Mouse (Mus musculus): ENCODE measurements around the gene Col4a3bp. TPM values are rescaled to one million over a fixed set of nuclear protein-coding genes. Genes with fewer than 3 reads are reported as not detected.

Gene Col4a3bp
- polyA plus RNA-seq, 1 experiment from 2014 or later = 10.0 TPM

DNA sequence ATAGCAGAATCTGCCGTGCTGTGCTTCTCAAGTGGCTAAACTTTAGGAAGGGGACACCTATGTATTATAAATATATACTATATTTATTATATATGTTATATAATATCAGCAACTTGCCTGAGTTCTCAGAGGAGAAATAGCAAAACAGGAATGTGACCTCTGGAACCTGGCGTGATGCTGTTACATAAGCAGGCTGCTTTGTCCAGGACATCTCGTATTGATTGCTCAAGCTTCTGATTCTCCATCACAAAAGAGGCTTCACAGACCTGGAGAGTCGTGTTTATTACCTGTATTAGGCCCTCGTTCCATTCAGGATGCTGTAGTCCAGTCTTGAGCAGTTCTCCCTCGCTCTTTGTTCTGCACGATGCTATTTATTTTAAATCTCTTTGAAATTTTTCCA is 131.4 kb downstream of the Col4a3bp start:
- no peak overlapping the region for H3K4me2 ChIP-seq (replicated peaks; ENCODE audit: low read depth, low read length)
- no peak for ATAC-seq
- H3K9ac ChIP-seq (replicated peaks; ENCODE audit: low read depth) = no peak overlapping the region
- no peak for DNase-seq (ENCODE audit: low spot score)
- no peaks in the 10 kb centered on the region for H3K27me3 ChIP-seq (replicated peaks; ENCODE audit: insufficient read depth, low read length)
- H3K36me3 ChIP-seq (ENCODE audit: insufficient read depth, low read length) = no peaks in the 10 kb centered on the region
- TF ChIP-seq CTCF (IDR thresholded peaks at IDR 0.05) (no peak), EP300 (IDR thresholded peaks at IDR 0.05) (no peak)
- peaks cover 14% of the 10 kb centered on the region; the same call in 1 of the 2 replicates for H3K4me1 ChIP-seq (ENCODE audit: insufficient read depth, low read depth, low read length)
- no peaks in the 10 kb centered on the region for H3K9me3 ChIP-seq (ENCODE audit: low read length)
- H3K4me3 ChIP-seq (ENCODE audit: low read depth, low read length) = no peak overlapping the region
- H3K27ac ChIP-seq (ENCODE audit: low read length) = no peak overlapping the region
- WGBS = 83% methylated on average over 7 of the region's 7 CpGs

DNA sequence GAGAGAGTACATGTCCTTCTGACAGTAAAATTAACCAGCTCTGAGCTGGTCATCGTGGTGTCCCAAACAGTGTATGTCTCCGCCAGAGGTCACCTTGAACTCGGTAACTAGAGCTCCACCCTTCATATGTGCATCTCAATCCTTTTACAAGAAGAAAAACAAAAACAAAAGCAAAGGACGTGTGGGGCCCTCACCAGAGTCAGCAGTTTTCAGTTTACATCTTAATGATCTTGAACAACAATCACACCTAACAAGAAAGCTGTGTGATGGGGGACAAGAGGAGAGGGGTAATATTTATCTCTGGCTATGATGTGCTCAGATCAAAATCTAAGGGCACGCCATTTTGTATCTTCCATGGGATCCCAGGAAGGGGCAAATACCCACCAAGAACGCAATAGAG is 133.3 kb downstream of the Col4a3bp start:
- Histone ChIP-seq H3K27me3 (replicated peaks; ENCODE audit: insufficient read depth, low read length) (no peaks in the 10 kb centered on the region), H3K9ac (replicated peaks; ENCODE audit: low read depth) (no peak overlapping the region), H3K27ac (ENCODE audit: low read length) (no peak overlapping the region), H3K4me3 (ENCODE audit: low read depth, low read length) (no peak overlapping the region), H3K4me1 (ENCODE audit: insufficient read depth, low read depth, low read length) (peaks cover 6% of the 10 kb centered on the region; the same call in 1 of the 2 replicates), H3K36me3 (ENCODE audit: insufficient read depth, low read length) (no peaks in the 10 kb centered on the region), H3K4me2 (replicated peaks; ENCODE audit: low read depth, low read length) (no peak overlapping the region), H3K9me3 (ENCODE audit: low read length) (no peaks in the 10 kb centered on the region)
- ATAC-seq = no peak
- WGBS = 79% methylated on average over 6 of the region's 6 CpGs
- no peak for DNase-seq (ENCODE audit: low spot score)
- no peak for TF ChIP-seq EP300 (IDR thresholded peaks at IDR 0.05)

DNA sequence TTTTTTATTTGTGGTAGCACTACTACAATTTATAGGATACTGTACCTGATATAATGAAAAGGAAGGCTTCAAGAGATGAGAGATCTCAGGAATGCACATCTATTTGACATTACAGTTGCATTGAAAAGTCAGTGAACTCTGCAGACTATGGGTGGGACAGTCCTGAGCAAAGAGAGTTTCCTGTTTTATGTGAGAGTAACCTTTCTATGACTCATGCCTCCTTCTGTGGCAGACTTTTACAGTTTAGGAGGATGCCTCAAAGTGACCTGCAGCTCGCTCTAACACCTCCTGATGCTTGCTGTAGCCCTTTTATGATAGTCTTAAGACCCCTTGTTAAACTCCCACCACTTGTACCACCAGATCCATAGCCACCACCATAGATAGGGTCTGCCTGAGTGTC is 134.7 kb downstream of the Col4a3bp start:
- no peak for DNase-seq (ENCODE audit: low spot score)
- ATAC-seq = no peak
- TF ChIP-seq EP300 (IDR thresholded peaks at IDR 0.05) = no peak
- TF ChIP-seq CTCF (IDR thresholded peaks at IDR 0.05) = no peak
- Histone ChIP-seq H3K36me3 (ENCODE audit: insufficient read depth, low read length) (no peaks in the 10 kb centered on the region), H3K9me3 (ENCODE audit: low read length) (no peaks in the 10 kb centered on the region), H3K9ac (replicated peaks; ENCODE audit: low read depth) (no peak overlapping the region), H3K4me3 (ENCODE audit: low read depth, low read length) (no peak overlapping the region), H3K4me2 (replicated peaks; ENCODE audit: low read depth, low read length) (no peak overlapping the region), H3K27me3 (replicated peaks; ENCODE audit: insufficient read depth, low read length) (no peaks in the 10 kb centered on the region), H3K27ac (ENCODE audit: low read length) (no peak overlapping the region), H3K4me1 (ENCODE audit: insufficient read depth, low read depth, low read length) (peaks cover 3% of the 10 kb centered on the region; the same call in 1 of the 2 replicates)
- WGBS = 84% methylated on average over 1 of the region's 1 CpGs

DNA sequence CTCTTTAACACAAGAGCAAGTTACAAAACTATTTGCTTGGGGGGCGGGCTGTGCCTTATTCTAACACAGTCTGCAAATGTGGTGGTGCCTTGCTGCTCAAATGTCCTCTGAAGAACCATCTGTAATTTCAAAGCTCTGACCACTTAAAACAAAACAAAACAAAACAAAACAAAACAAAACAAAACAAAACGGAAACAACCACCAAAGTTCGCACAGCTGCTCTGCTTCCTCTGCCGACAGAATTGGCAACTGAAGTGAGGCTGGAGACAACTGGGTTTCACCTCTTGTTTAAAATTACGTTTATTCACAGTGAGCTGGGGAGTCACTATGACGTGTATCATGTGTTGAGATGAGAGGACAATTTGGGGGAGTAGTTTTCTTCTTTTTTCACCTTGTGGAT is 136.2 kb downstream of the Col4a3bp start:
- Histone ChIP-seq H3K27me3 (replicated peaks; ENCODE audit: insufficient read depth, low read length) (no peaks in the 10 kb centered on the region), H3K9ac (replicated peaks; ENCODE audit: low read depth) (no peak overlapping the region), H3K4me1 (ENCODE audit: insufficient read depth, low read depth, low read length) (peaks cover 3% of the 10 kb centered on the region; the same call in 1 of the 2 replicates), H3K4me2 (replicated peaks; ENCODE audit: low read depth, low read length) (no peak overlapping the region), H3K4me3 (ENCODE audit: low read depth, low read length) (no peak overlapping the region), H3K27ac (ENCODE audit: low read length) (no peak overlapping the region), H3K36me3 (ENCODE audit: insufficient read depth, low read length) (no peaks in the 10 kb centered on the region), H3K9me3 (ENCODE audit: low read length) (no peaks in the 10 kb centered on the region)
- WGBS = 68% methylated on average over 6 of the region's 6 CpGs
- TF ChIP-seq EP300 (IDR thresholded peaks at IDR 0.05) = no peak
- no peak for TF ChIP-seq CTCF (IDR thresholded peaks at IDR 0.05)
- ATAC-seq = no peak
- DNase-seq (ENCODE audit: low spot score) = no peak

DNA sequence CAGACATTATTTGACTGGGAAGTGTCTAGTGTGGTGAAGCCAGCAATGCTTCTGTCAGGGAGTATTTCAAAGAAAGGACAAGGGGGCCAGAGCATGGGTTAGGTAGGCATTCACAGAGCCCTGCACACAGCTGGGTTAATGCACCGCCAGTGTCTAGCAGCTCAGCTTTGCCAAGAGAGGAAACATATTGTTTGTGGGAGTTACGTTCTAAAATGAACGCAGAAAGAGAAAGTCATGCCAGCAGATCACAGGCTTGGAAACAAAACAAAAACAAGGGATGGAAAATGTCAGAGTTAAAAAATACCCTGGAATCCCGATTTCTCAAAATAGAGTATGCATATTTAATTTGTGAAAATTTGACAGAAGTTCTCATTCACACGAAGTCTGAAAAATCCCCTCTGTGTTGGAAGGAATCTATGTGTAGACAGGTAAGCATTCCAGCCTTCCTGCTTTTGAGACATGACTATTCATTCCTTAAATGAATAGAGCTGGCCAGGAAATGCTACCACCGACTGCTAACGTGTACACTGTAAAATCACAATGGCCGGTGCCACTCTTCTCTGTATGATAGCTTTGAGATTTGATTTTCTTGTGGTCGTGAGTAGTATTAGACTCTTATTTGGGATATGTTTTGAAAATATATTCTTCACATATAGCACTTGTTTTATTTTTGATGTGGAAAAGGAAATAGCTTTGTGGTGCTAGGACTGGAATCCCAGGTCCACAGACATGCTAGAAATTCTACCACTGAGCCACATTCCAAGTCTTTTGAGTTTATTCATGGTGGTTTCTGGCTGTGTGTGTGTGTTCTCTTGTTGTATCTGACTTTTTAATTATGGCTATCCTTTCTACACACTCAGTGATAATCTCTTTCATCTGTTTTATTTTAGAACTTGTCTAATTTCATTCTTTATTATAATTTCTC is 138.0 kb downstream of the Col4a3bp start:
- no peak overlapping the region for H3K27ac ChIP-seq (ENCODE audit: low read length)
- no peak overlapping the region for H3K9ac ChIP-seq (replicated peaks; ENCODE audit: low read depth)
- DNase-seq (ENCODE audit: low spot score) (no peak), ATAC-seq (no peak)
- no peaks in the 10 kb centered on the region for H3K36me3 ChIP-seq (ENCODE audit: insufficient read depth, low read length)
- WGBS = 48% methylated on average over 9 of the region's 9 CpGs
- TF ChIP-seq EP300 (IDR thresholded peaks at IDR 0.05) = no peak
- TF ChIP-seq CTCF (IDR thresholded peaks at IDR 0.05) = no peak
- H3K9me3 ChIP-seq (ENCODE audit: low read length) = no peaks in the 10 kb centered on the region
- H3K4me3 ChIP-seq (ENCODE audit: low read depth, low read length) = no peak overlapping the region
- H3K4me1 ChIP-seq (ENCODE audit: insufficient read depth, low read depth, low read length) = peaks cover 3% of the 10 kb centered on the region; the same call in 1 of the 2 replicates
- no peaks in the 10 kb centered on the region for H3K27me3 ChIP-seq (replicated peaks; ENCODE audit: insufficient read depth, low read length)
- H3K4me2 ChIP-seq (replicated peaks; ENCODE audit: low read depth, low read length) = no peak overlapping the region

GRCm38 (mm10) chr13:96681088-96681620 is 138.7 kb downstream of the Col4a3bp start:
- no peak overlapping the region for H3K4me3 ChIP-seq (ENCODE audit: low read depth, low read length)
- no peak overlapping the region for H3K4me2 ChIP-seq (replicated peaks; ENCODE audit: low read depth, low read length)
- no peak overlapping the region for H3K27ac ChIP-seq (ENCODE audit: low read length)
- no peak for ATAC-seq
- H3K27me3 ChIP-seq (replicated peaks; ENCODE audit: insufficient read depth, low read length) = no peaks in the 10 kb centered on the region
- H3K9ac ChIP-seq (replicated peaks; ENCODE audit: low read depth) = no peak overlapping the region
- no peaks in the 10 kb centered on the region for H3K36me3 ChIP-seq (ENCODE audit: insufficient read depth, low read length)
- DNase-seq (ENCODE audit: low spot score) = no peak
- peaks cover 3% of the 10 kb centered on the region; the same call in 1 of the 2 replicates for H3K4me1 ChIP-seq (ENCODE audit: insufficient read depth, low read depth, low read length)
- H3K9me3 ChIP-seq (ENCODE audit: low read length) = no peaks in the 10 kb centered on the region
- TF ChIP-seq EP300 (IDR thresholded peaks at IDR 0.05) = no peak
- no peak for TF ChIP-seq CTCF (IDR thresholded peaks at IDR 0.05)

All from lung, postnatal 0 days (tissue).